Mouse (Mus musculus) heart, postnatal 25 days (tissue): ENCODE measurements around the gene Tmem219. TPM values are rescaled to one million over a fixed set of nuclear protein-coding genes. Genes with fewer than 3 reads are reported as not detected.

Source experiments
- total RNA-seq, 2 experiments: library from RNA; stranded (reverse); gene quantifications; 2 replicates each; pipeline ENCODE4 v1.2.3; 2021

The Tmem219 gene
- total RNA-seq, 2 experiments from 2014 or later, result 7.6 to 11.5 TPM

Other genes with a start within 250 kb of the Tmem219 start
- 10 to 100 TPM; 28.5 to 32.3 TPM for gene Sult1a1, start 246.5 kb downstream of the Tmem219 start, total RNA-seq
- 10 to 100 TPM; 43.0 to 49.7 TPM for gene Bola2, start 227.5 kb downstream of the Tmem219 start, total RNA-seq
- 1 to 10 TPM; 4.3 to 4.5 TPM for gene Slx1b, start 227.1 kb downstream of the Tmem219 start, total RNA-seq
- gene Coro1a, start 215.1 kb downstream of the Tmem219 start, total RNA-seq, result 10 to 100 TPM; 10.6 to 10.8 TPM
- gene Mapk3, start 163.3 kb downstream of the Tmem219 start, total RNA-seq, result 10 to 100 TPM; 56.5 to 59.8 TPM
- gene Gdpd3, start 156.6 kb downstream of the Tmem219 start, total RNA-seq, result 1 to 10 TPM; 1.6 to 2.1 TPM
- gene Ypel3, start 146.0 kb downstream of the Tmem219 start, total RNA-seq, result 10 to 100 TPM; 63.7 to 74.0 TPM
- under 1 TPM; 0.34 to 0.70 TPM for gene Tbx6, start 141.4 kb downstream of the Tmem219 start, total RNA-seq
- 10 to 100 TPM; 32.7 to 33.1 TPM for gene Ppp4c, start 130.4 kb downstream of the Tmem219 start, total RNA-seq
- gene Fam57b, start 125.2 kb downstream of the Tmem219 start, total RNA-seq, result 10 to 100 TPM in 1 of 2 experiments, 1 to 10 TPM in 1; 8.9 to 10.4 TPM
- not detected for gene 4930451I11Rik, start 91.3 kb downstream of the Tmem219 start, total RNA-seq
- gene Doc2a, start 75.5 kb downstream of the Tmem219 start, total RNA-seq, result not detected
- 1 to 10 TPM; 5.1 to 5.5 TPM for gene Hirip3, start 60.9 kb downstream of the Tmem219 start, total RNA-seq
- 10 to 100 TPM; 17.7 to 18.9 TPM for gene Ino80e, start 60.5 kb downstream of the Tmem219 start, total RNA-seq
- gene Taok2, start 38.2 kb downstream of the Tmem219 start, total RNA-seq, result 10 to 100 TPM; 43.6 to 44.6 TPM
- gene Kctd13, start 6.0 kb upstream of the Tmem219 start, total RNA-seq, result 1 to 10 TPM; 5.3 to 6.8 TPM
- gene Asphd1, start 26.7 kb upstream of the Tmem219 start, total RNA-seq, result not detected
- gene Sez6l2, start 27.6 kb upstream of the Tmem219 start, total RNA-seq, result 10 to 100 TPM in 1 of 2 experiments, 1 to 10 TPM in 1; 8.3 to 11.4 TPM
- 10 to 100 TPM; 52.0 to 56.6 TPM for gene Cdipt, start 53.0 kb upstream of the Tmem219 start, total RNA-seq
- gene Cdiptos, start 53.2 kb upstream of the Tmem219 start, total RNA-seq, result under 1 TPM in 1 of 2 experiments, not detected in 1; 0.25 TPM
- 10 to 100 TPM; 44.9 to 47.3 TPM for gene Mvp, start 91.7 kb upstream of the Tmem219 start, total RNA-seq
- gene Pagr1b, start 93.6 kb upstream of the Tmem219 start, total RNA-seq, result 1 to 10 TPM in 1 of 2 experiments, not detected in 1; 1.7 TPM
- gene Pagr1a, start 94.4 kb upstream of the Tmem219 start, total RNA-seq, result 10 to 100 TPM; 12.5 to 12.9 TPM
- 10 to 100 TPM; 21.5 to 22.6 TPM for gene Gm42742, start 98.2 kb upstream of the Tmem219 start, total RNA-seq
- 1 to 10 TPM in 1 of 2 experiments, under 1 TPM in 1; 0.60 to 1.2 TPM for gene Prrt2, start 98.3 kb upstream of the Tmem219 start, total RNA-seq
- 10 to 100 TPM; 66.7 to 69.1 TPM for gene Maz, start 104.1 kb upstream of the Tmem219 start, total RNA-seq
- gene Kif22, start 119.6 kb upstream of the Tmem219 start, total RNA-seq, result 1 to 10 TPM; 1.7 to 2.3 TPM
- gene Zg16, start 164.4 kb upstream of the Tmem219 start, total RNA-seq, result not detected
- 1 to 10 TPM; 1.4 to 1.7 TPM for gene AI467606, start 168.4 kb upstream of the Tmem219 start, total RNA-seq
- not detected for gene Qprt, start 199.3 kb upstream of the Tmem219 start, total RNA-seq
- gene Spn, start 214.9 kb upstream of the Tmem219 start, total RNA-seq, result under 1 TPM; 0.36 to 0.56 TPM